Mouse (Mus musculus): ENCODE data around the gene Nfib.

Gene Nfib

GRCm38 (mm10) chr4:82513426-82513750 is 192.2 kb downstream of the Nfib start:
- DNase-seq (ENCODE audit: low read depth, low spot score): no peak

- DNase-seq (ENCODE audit: low read depth, low spot score): peak; percentile 97
These were observed 192.7 kb downstream of the Nfib start for GRCm38 (mm10) chr4:82512743-82513425.

DNA sequence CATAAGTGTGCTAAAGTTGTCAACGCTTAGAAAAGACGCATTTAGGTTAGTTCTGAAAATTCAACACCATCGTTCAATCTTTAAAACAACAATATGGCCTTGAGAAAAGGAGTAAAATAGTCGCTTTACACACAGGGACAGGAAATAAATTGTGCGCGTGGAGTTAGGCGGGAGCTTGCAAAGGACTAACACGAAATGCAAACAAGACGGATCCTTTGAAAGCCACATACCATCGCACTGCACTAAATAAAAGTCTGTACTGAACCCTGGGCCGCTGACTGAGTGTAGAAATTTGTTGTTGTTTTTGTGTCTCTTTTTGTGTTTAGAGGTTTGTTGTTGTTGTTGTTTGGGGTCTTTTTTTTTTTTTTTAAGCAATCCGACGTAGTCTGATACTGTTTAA is 193.2 kb downstream of the Nfib start:
- peak; percentile 60 for DNase-seq (ENCODE audit: low read depth, low spot score)

DNA sequence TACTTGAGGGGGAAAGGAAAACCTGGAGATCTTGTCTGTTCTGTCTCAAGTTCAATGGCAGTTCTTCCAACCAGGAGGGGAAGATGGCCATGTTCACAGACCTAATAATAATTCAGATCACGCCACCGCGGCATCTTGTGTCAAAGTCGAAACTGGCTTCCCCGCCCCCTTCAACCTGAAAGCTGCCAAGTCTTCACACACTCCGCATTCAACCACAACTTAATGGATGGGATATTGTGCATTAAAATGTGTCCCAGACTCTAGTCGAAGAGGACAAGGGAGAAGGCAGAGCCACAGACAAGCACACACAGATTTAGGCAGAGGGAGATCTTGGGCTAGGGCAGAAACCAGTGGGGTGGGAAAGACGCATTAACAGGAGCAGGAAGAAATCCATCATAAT is 194.0 kb downstream of the Nfib start:
- DNase-seq (ENCODE audit: low read depth, low spot score): peak; percentile 58

DNA sequence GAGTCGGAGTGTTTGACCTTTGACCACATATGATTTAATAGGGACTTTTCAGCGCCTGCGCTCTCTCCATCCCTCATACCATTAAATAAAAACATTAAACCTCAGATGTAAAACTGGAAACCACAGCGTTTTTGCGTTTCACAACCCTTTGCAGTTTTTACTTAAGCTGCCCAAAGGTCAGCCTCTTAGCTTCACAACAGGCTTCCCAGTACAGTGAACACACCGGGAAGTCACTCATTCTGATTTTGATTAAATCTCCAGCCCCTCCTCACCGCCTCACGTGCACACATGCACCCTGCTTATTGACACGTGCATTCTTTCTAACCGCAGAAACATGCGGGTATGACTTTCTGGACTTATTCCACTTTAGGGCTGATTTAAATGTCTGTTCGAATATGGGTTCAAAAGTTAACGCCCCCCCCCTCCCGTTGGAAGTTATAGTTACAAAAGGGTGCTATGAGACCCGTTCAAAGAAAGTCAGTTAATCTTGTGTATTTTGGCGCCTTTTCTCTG is 194.5 kb downstream of the Nfib start:
- peak; percentile 37 for DNase-seq (ENCODE audit: low read depth, low spot score)

- DNase-seq (ENCODE audit: low read depth, low spot score): no peak
These were observed 195.8 kb downstream of the Nfib start for GRCm38 (mm10) chr4:82509771-82510170.

- no peak for DNase-seq (ENCODE audit: low read depth, low spot score)
These were observed 196.3 kb downstream of the Nfib start for GRCm38 (mm10) chr4:82509166-82509767.

DNA sequence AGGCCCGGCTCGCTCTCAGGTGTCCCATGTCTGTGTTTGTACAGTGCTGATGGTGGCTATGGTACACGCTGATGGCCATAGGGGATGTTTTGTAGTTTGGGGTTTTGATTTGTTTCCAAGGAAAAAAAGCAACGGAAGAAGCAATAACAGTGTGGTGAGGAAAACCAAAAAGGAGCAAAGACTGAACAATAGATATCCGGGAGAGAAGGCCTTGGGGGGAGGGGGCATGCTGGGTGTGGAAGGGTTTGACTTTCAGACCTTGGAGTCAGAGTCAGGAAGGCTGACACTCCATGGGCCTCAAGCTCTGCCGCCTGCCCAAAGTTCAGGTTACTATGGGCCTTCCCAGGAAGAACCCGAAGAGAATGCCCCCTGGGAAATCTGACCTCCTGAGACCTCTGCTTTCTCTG is 197.3 kb downstream of the Nfib start:
- DNase-seq (ENCODE audit: low read depth, low spot score): peak; percentile 76

GRCm38 (mm10) chr4:82507541-82508280 is 197.8 kb downstream of the Nfib start:
- peak; percentile 41 for DNase-seq (ENCODE audit: low read depth, low spot score)

GRCm38 (mm10) chr4:82506731-82507331 is 198.7 kb downstream of the Nfib start:
- DNase-seq (ENCODE audit: low read depth, low spot score): peak; percentile 44

GRCm38 (mm10) chr4:82506081-82506730 is 199.3 kb downstream of the Nfib start:
- peak; percentile 89 for DNase-seq (ENCODE audit: low read depth, low spot score)

DNA sequence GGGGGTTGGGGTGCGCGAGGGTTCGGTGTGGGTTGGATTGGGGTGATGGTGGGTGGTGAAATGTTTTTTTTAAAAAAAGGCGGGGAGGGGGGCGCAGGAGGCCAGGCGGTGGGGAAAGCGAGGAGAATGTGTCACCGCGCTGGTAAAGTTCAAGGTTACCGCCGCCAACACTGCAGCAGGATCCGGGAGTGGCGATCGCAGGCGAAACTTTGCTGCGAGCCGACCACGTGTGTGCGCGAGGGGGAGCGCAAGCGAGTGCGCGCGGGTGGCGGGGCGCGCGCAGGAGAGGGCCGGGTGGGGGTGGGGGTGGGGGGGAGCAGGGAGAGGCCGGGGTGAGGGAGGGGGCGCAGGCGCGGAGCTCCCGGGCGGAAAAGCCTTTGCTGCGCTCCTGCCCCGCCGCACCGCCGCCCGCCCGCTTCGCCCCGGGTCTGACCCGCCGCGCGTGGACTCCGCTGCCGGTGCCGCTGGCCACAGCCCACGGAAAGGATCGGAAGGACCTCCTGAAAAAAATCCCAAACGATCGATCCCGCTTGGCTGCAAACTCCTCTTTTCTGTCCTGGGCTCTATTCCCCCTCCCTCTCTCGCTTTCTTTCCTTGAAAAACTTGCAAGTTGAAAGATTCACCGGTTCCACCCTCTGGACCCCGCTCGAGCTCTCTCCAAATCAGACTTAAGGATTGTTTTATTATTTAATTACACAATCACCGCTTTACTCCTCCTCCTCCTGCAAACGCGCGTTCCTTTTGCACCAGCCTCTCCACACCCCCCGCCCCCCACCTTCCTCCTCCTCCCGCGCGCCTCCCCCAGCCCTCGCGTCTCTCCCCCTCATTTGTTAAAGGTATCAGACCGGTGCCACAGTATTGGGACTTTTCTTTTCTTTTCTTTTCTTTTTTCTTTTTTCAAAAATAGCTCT is 200.2 kb downstream of the Nfib start:
- DNase-seq (ENCODE audit: low read depth, low spot score): peak; percentile 89

- peak; percentile 64 for DNase-seq (ENCODE audit: low read depth, low spot score)
These were observed 201.0 kb downstream of the Nfib start for GRCm38 (mm10) chr4:82504284-82505120.

- no peak for DNase-seq (ENCODE audit: low read depth, low spot score)
These were observed 201.6 kb downstream of the Nfib start for GRCm38 (mm10) chr4:82504015-82504283.

DNA sequence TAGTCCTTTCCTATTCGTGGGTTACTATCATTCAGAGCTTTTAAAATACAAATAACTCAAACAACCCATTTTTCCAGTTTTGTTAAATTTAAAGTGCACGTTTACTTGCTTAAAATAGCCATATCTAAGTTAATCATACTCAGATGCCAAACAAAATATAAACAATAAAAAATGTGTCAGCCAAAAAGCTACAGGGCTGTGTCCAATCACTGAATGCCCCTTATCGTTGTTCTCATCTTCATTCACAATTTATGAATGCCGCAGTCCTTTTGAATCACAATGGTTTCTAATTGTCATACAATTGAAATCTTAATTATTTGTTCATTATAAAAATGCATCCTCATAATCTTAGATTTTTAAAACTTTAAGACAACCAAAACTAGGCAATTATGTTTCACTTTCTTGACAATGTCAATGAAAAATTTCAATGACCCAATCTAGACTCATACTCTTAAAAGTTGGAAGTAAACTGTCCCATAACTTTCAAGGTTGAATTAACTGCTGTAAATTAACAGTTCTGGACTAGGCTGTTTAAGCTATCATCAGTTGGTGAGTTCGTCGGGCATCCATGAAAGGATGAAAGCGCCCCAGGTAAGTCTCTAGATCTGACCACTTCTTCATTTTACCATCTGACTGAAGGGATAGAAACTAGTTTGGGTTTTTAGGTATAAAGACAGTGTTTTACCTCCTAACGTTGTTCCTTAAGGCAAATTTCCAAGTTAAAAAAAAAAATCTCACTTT is 202.1 kb downstream of the Nfib start:
- DNase-seq (ENCODE audit: low read depth, low spot score): no peak

DNA sequence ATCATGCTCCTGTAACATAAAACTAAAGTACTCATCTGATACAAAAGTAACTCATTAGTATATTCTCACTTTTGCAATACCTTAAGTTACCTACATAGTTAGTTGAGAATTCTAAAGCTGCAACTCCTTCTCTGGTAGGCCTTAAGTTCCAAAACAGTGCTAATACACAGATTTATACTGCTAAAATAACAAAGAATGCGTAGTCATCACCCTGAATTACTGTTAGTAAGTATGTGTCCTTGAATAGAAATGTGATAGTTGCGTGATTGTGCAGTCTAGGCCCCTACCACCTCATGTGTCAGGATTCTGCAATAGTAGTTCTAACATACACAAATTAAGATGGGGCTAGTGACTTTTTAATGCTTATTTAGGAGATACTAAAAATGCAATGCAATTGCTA is 202.9 kb downstream of the Nfib start:
- DNase-seq (ENCODE audit: low read depth, low spot score): no peak

- DNase-seq (ENCODE audit: low read depth, low spot score): no peak
These were observed 203.5 kb downstream of the Nfib start for GRCm38 (mm10) chr4:82502012-82502411.

DNA sequence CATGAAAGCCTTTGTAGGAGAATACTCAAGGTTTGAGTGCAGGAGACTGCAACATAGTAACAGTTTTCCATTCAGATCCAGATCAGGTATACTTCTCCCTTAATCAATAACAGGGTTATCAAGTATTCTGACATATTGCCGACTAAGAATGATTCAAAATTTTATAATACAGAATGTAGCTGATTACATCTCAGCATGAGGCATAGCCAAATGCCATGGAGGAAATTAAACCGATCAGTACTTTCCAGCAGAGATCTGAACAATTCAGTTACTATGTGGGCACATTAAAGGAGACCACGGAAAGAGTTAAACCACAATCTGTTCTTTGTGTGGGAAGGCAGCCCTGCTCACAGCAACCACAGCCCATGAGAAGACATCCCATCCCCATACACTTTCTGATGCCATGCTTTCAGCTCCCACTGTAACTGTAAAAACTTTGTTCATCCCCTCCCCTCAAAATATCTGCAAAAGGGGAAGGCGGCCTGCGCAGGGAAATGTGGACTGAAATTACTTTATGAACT is 204.9 kb downstream of the Nfib start:
- no peak for DNase-seq (ENCODE audit: low read depth, low spot score)

Measured in ZHBTc4 (cell line).